Mouse (Mus musculus) midbrain, embryonic 14.5 days (tissue): ENCODE measurements at regions not wholly inside any gene's neighbourhood (a gene's known extent, or its start where the extent isn't known, plus 50 kb on each side); places are given as distances from the start of the nearest gene placed in this dataset.
A peak's percentile ranks its signal among the peaks of the same experiment; 100 is the strongest.

ENCODE experiments used
- ATAC-seq: fragments of 200-750 bp; cut with Nextera tagmentation; 2 replicates; pipeline ENCODE4 v1.8.0; 2017; ENCODE audit warnings: moderate number of reproducible peaks, moderate library complexity; ENCODE audit not compliant: low FRiP score, low TSS enrichment
- DNase-seq: peaks from one replicate; pipeline ENCODE4 v3.0.0-alpha.2; 2015
- H3K27ac ChIP-seq: fragments of 300-500 bp; sonication (generic); replicated peaks from 2 replicates; pipeline ENCODE4 v1.5.1; 2014; ENCODE audit warnings: mild to moderate bottlenecking, low read depth, low read length, moderate library complexity
- H3K27me3 ChIP-seq: fragments of 300-500 bp; sonication (generic); 2 replicates; pipeline ENCODE4 v1.6.1; 2014; ENCODE audit warnings: low read length, control low read depth, mixed read lengths; ENCODE audit not compliant: control insufficient read depth, insufficient read depth
- H3K36me3 ChIP-seq: fragments of 300-500 bp; sonication (generic); 2 replicates; pipeline ENCODE4 v1.6.1; 2014; ENCODE audit warnings: low read length, control low read depth; ENCODE audit not compliant: control insufficient read depth, insufficient read depth
- H3K4me1 ChIP-seq: fragments of 300-500 bp; sonication (generic); 2 replicates; pipeline ENCODE4 v1.6.1; 2014; ENCODE audit warnings: mild to moderate bottlenecking, antibody characterized with exemption, low read length, control low read depth; ENCODE audit not compliant: control insufficient read depth, insufficient read depth
- H3K4me2 ChIP-seq: fragments of 300-500 bp; sonication (generic); 2 replicates; pipeline ENCODE4 v1.6.1; 2014; ENCODE audit warnings: mild to moderate bottlenecking, low read length, moderate library complexity
- H3K4me3 ChIP-seq: fragments of 300-500 bp; sonication (generic); replicated peaks from 2 replicates; pipeline ENCODE4 v1.5.1; 2014; ENCODE audit warnings: low read depth, low read length
- H3K9ac ChIP-seq: fragments of 300-500 bp; sonication (generic); replicated peaks from 2 replicates; pipeline ENCODE4 v1.6.1; 2014; ENCODE audit warnings: mild to moderate bottlenecking, low read length, moderate library complexity
- H3K9me3 ChIP-seq: fragments of 300-500 bp; sonication (generic); 2 replicates; pipeline ENCODE4 v1.6.1; 2016; ENCODE audit warnings: low read length, control low read depth, mixed read lengths; ENCODE audit not compliant: control insufficient read depth
- WGBS: fragments of 180-500 bp; shearing (Covaris S2); extraction: QIAGEN DNeasy Blood & Tissue Kit; methylation state at CpG from one replicate; pipeline ENCODE4 v1.1.7; 2014; 5-methylcytosine and 5-hydroxymethylcytosine counted together

- Histone ChIP-seq H3K27ac (no peak overlapping the region), H3K9me3 (no peaks in the 10 kb centered on the region), H3K9ac (no peak overlapping the region), H3K27me3 (no peaks in the 10 kb centered on the region), H3K4me2 (no peak overlapping the region), H3K4me3 (no peak overlapping the region), H3K36me3 (no peaks in the 10 kb centered on the region), H3K4me1 (no peaks in the 10 kb centered on the region)
- ATAC-seq: no peak
- DNase-seq: peak; percentile 18
- 45% methylated on average over 2 of the region's 2 CpGs for WGBS
These were observed 1235.8 kb downstream of the Pcdh19 start for GRCm38 (mm10) chrX:132452986-132453385.
